Mouse (Mus musculus): ENCODE measurements around the gene Vps13c.

DNA sequence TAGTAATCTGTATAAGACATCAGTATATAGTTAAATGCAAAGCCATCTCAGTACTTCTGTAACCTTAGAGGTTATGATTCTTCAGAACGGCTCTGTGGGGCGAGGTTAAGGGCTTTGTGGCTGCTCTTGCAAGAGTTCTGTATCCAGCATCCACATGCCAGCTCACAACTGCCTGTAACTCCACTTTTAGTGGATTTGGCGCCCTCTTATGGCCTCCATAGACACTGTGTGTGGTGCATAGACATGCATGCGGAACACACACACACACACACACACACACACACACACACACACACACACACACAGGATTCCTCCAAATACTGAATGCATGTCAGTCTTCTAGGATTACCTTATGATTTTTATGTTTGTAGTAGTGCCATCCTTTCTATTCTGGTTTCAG lies 11.0 kb downstream of the Vps13c start:
- TF ChIP-seq POLR2A (IDR thresholded peaks at IDR 0.05; ENCODE audit: control insufficient read depth, low read depth, low read length) (no peak), CTCF (IDR thresholded peaks at IDR 0.05; ENCODE audit: control insufficient read depth, insufficient read depth, insufficient replicate concordance, low read depth, low read length) (no peak)
